Mouse (Mus musculus) MN1 (cell line): ENCODE measurements around the gene Pgk1.
A peak's percentile ranks its signal among the peaks of the same experiment; 100 is the strongest.
"Not testable (repeated sequence)": the region's sequence is repeated elsewhere in the genome, so short reads cannot be mapped to it uniquely, and the experiment has no call there.

Experiments used
- DNase-seq: peaks from one replicate; pipeline ENCODE4 v3.0.0-alpha.2; 2016; ENCODE audit warnings: low spot score

Pgk1 gene

DNA sequence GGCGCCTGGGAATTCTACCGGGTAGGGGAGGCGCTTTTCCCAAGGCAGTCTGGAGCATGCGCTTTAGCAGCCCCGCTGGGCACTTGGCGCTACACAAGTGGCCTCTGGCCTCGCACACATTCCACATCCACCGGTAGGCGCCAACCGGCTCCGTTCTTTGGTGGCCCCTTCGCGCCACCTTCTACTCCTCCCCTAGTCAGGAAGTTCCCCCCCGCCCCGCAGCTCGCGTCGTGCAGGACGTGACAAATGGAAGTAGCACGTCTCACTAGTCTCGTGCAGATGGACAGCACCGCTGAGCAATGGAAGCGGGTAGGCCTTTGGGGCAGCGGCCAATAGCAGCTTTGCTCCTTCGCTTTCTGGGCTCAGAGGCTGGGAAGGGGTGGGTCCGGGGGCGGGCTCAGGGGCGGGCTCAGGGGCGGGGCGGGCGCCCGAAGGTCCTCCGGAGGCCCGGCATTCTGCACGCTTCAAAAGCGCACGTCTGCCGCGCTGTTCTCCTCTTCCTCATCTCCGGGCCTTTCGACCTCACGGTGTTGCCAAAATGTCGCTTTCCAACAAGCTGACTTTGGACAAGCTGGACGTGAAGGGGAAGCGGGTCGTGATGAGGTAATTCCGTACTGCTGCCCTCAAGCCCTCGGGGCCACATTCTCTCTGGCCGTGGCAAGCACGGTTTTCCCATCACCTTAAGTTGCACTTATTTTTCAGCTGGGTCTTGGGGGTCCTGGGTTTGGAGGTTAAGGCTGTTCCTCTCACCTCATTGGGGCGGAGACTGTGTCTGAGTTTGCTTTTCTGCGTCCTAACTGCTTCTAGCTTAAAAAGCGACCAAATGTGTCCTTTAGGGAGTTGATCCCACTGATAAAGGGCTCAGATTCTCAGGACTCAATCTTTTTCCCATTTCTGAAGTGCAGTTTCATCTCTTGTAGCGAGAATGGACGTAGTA is at the start of gene Pgk1:
TSS of gene Pgk1 (plus strand) at position 388 of the 937 bp plus-strand sequence.
- DNase-seq, result peak; percentile 96

DNA sequence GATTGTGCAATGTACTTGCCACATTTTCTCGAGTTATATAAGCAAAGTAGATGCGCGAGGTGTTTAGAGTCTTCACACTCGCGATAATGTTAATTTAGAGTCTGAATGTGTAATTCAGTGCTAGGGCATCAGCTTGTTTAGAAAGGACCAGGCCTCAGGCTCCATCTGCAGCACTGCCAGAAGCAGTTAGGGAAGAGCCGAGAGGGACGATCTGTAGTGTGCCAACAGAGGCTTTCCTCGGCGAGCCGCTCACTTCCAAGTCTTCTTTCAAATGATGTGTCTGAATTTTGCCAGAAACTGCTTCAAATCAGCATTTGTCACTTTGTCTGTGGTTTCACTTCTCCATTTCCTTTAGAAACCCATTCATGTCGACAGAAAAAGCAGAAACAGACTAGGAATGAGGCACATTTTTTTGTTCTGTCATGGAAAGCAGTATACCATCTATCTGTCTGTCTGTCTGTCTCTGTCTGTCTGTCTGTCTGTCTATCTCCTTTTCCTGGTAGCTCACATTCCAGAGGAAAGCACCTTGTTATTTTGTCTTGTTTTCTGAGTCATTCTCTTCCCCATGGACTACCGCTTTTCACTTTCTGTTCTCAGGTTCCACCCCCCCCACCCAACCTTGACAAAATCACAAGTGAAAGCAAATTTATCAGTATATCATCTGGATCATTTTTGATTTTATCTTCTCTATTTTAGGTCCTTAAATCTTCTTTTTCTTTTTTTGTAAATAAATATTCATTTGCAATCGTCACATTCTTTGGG is 47.4 kb upstream of the Pgk1 start:
- DNase-seq, result no peak

DNA sequence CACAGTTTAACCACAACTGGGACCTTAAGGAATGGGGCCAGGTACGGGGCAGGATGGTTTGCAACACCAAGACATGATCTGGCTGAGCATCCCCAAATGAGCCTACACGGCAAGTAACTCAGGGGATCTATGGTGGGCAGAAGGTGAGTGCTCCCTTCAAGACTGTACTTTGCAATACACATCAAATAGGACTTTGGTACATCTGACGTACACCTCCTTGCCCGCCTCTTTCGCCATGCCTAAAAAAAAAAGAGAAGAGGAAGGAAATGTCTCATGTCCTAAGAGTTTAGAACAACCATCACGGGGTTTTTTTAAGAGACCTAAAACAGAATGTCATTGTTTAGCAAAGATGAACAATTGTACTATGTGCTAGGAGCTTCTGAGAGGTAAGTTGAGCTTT is 44.0 kb upstream of the Pgk1 start, which contains the start of gene Tlr13:
TSS of gene Tlr13 (plus strand) at position 269 of the 400 bp plus-strand sequence.
- DNase-seq, result no peak

- no peak for DNase-seq
These were observed 38.7 kb upstream of the Pgk1 start for GRCm38 (mm10) chrX:106148185-106148584.

DNA sequence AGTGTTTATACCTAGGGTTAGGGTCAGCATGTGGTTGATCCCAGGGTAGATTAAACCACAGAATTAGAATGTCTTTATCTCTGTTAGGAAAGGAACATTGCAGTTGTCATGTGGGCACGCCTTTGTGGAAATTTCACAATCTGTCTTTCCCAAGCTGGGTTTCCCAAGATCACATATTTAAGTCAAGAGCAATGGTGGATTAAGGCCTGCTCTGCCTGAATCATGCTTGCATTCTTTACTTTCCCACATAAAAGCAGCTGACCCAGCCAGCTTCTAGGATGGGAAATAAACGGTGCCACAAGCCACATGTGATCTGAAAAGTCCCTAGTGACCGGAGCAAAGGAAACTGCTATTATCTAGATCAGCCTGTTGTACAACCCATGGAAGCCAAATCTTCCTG is 37.4 kb upstream of the Pgk1 start:
- no peak for DNase-seq

- no peak for DNase-seq
These were observed 32.7 kb upstream of the Pgk1 start for GRCm38 (mm10) chrX:106154180-106154586.

DNA sequence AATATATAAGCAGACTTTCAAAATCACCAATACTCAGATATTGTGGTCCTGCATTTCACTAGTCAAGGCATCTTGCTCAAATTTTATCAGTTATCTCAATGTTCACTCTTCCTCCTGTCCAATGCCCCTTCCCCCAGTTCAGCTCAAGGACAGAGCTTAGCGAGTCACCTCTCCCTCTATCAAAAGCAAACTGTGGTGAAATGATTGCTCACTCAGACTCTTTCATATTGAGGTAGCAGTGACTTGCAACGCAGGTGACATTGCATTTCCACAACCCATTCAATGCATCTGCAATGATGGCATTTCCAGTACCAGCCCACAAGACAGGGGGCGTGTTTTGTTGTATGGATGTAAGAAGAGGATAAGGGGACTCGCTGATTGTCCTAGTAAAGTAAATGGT is 31.0 kb upstream of the Pgk1 start:
- no peak for DNase-seq

- no peak for DNase-seq
These were observed 22.9 kb upstream of the Pgk1 start for GRCm38 (mm10) chrX:106163995-106164394.

GRCm38 (mm10) chrX:106164555-106164954 is 22.3 kb upstream of the Pgk1 start:
- no peak for DNase-seq

GRCm38 (mm10) chrX:106165089-106165488 is 21.8 kb upstream of the Pgk1 start:
- DNase-seq, result no peak

DNA sequence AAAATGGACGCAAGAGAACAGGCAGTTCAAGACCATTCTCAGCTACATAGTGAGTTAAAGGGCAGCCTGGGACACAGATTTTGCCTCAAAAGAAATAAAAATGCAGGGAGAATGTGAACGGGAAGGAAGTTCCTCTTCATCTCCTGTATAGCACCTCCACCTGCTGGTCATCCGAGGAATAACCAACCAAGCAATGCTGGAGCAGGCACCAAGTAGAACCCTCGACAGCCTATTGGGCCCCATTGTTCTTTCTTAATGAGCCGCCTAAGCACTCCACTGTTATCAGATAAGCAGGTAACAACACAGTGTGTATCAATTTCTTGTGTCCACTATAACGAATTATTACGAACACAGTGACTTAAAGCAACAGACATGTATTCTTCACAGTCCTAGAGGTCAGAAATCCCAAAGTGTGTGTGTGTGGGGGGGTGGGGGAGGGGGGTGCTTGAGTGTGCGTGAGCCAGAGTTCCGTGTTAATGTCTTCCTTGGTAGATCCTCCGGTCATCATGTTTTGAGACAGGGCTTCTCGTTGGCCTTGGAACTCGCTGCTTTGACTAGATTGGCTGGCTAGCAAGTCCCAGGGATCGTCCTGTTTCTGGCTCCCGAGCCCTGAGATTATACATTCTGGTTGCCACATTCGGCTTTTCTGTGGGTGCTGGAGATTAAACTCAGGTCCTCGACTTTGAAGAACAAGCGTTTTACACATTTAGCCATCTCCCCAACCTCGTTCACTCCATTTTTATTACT is 15.6 kb upstream of the Pgk1 start:
- DNase-seq, result peak; percentile 73

DNA sequence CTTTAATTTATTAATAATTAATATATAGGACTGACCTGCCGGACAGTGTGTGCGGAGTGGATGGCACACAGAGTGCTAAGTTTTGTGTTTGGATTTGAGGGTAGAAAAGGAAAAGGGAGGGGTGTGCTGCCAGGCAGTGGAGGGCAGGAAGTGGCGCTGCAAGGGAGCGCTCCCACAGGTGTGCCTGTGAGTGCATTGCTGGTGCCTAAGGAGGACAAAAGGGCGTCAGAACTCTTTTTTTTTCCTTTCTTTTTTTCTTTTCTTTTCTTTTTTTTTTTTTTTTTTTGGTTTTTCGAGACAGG is 15.1 kb upstream of the Pgk1 start:
- no peak for DNase-seq

- DNase-seq, result no peak
These were observed 10.6 kb upstream of the Pgk1 start for GRCm38 (mm10) chrX:106176331-106176730.

DNA sequence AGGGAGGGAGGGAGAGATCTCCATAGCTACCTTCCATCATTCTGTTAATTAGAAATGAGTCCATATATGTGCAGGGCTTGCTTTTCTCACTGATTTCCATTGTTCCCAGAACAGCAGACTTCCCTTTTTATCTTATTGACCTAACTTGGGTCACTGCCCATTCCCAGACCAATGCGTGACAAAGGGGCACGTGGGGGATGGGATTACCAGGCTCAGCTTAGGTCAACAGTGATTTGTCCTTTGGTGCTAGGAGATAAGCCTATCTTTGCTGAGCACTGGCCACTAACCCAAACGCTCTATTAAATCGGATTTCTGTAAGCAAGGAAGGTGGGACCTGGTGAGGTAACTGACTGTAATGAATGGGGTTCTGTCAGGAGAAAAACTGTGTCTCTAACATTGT is 2.6 kb upstream of the Pgk1 start:
- no peak for DNase-seq

GRCm38 (mm10) chrX:106185706-106186105 is 1.2 kb upstream of the Pgk1 start:
- DNase-seq, result peak; percentile 23

DNA sequence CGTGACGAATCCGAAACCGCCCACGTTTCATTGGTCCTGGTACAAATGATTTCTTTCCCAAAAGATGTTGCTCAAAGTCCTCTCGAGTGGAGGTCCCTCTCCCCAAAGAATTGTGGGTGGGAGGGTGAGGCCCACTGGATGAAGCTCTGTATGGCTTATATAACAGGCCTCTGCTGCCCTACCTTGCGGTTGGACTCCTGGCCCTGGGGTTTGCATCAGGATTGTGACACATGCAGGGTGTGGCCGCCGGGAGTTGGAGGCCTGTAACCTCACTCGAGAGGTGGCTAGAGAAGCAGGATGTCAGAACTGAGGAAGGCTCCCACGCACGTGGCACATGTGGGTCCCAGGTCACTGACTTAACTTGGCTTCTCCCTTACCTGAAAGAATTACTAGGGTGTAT is 837 bp downstream of the Pgk1 start:
- peak; percentile 31 for DNase-seq

- no peak for DNase-seq
These were observed 2.5 kb downstream of the Pgk1 start for GRCm38 (mm10) chrX:106189356-106189755.

GRCm38 (mm10) chrX:106190091-106190490 is 3.2 kb downstream of the Pgk1 start:
- DNase-seq, result no peak

DNA sequence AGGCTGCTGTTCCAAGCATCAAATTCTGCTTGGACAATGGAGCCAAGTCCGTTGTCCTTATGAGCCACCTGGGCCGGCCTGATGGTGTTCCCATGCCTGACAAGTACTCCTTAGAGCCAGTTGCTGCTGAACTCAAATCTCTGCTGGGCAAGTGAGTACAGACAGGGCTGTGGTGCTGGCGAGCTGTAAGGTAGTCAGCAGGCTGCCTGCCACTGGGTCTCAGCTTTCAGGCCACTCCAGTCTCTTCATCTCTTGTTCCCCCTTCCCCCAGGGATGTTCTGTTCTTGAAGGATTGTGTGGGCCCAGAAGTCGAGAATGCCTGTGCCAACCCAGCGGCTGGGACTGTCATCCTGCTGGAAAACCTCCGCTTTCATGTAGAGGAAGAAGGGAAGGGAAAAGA is 7.5 kb downstream of the Pgk1 start:
- not testable (repeated sequence) for DNase-seq

GRCm38 (mm10) chrX:106197308-106197707 is 10.4 kb downstream of the Pgk1 start:
- no peak for DNase-seq

GRCm38 (mm10) chrX:106198904-106199303 is 12.0 kb downstream of the Pgk1 start:
- no peak for DNase-seq

GRCm38 (mm10) chrX:106209100-106209499 is 22.2 kb downstream of the Pgk1 start:
- no peak for DNase-seq
